Mouse (Mus musculus) large intestine, adult 2 months (tissue): ENCODE results near the gene Ubash3a. TPM values are rescaled to one million over a fixed set of nuclear protein-coding genes. Genes with fewer than 3 reads are reported as not detected.

Experiments
- polyA plus RNA-seq: library from polyadenylated mRNA; depleted of rRNA; stranded (reverse); fragments of >200 nt; gene quantifications from 2 replicates; pipeline ENCODE4 v1.2.3, GENCODE M21; 2012; rRNA removed

Ubash3a gene
- polyA plus RNA-seq, 1 experiment = 0.57 TPM

Other genes starting within 250 kb of the Ubash3a start
- 3.2 and 3.4 TPM in 2 replicates for gene Abcg1, start 150.2 kb upstream of the Ubash3a start, polyA plus RNA-seq
- 11,983 and 17,407 TPM in 2 replicates for gene Tff3, start 78.2 kb upstream of the Ubash3a start, polyA plus RNA-seq
- 0.32 and 3.5 TPM in 2 replicates for gene Tff2, start 63.6 kb upstream of the Ubash3a start, polyA plus RNA-seq
- gene Tff1, start 42.6 kb upstream of the Ubash3a start, polyA plus RNA-seq = 0.85 and 5.4 TPM in 2 replicates
- 0.05 TPM in 1 of 2 replicates, not detected in the other for gene Tmprss3, start 8.9 kb upstream of the Ubash3a start, polyA plus RNA-seq
- gene Rsph1, start 69.5 kb downstream of the Ubash3a start, polyA plus RNA-seq = 0.40 and 0.52 TPM in 2 replicates
- 150 and 158 TPM in 2 replicates for gene Slc37a1, start 78.9 kb downstream of the Ubash3a start, polyA plus RNA-seq
- gene Pde9a, start 178.3 kb downstream of the Ubash3a start, polyA plus RNA-seq = 295 and 341 TPM in 2 replicates